22 mouse cellular contexts compared by ENCODE assay signal in genomic region chr2:122156051-122156700, GRCm38 (mm10). TPM values are rescaled to one million over a fixed set of nuclear protein-coding genes. Genes with fewer than 3 reads are reported as not detected.
DNase-seq lines count a peak whose midpoint lies in the region; ATAC-seq and TF ChIP-seq lines count a peak whose summit lies in the region.
"Had no signal": no experiment of that assay in that cellular context is flagged by ENCODE, and none has a peak within 500 bp of the region (broad histone marks: within the 10 kb centered on the region; RNA-seq: fewer than 3 reads in every experiment).

No protein-coding gene starts in this region.

- 45% methylated on average over 4 of the region's 4 CpGs for WGBS in liver, adult 2 months
- WGBS in liver, embryonic 11.5 days, result 79% methylated on average over 4 of the region's 4 CpGs
- 63% methylated on average over 4 of the region's 4 CpGs for WGBS in macrophage (ENCODE audit: missing documents)

- H3K27ac ChIP-seq in liver, adult 2 months (replicated peaks; ENCODE audit: insufficient read depth, low read depth, low read length), result peak overlapping the region; percentile 73
- no peak overlapping the region for H3K27ac ChIP-seq in liver, embryonic 11.5 days (ENCODE audit: low read depth, low read length)
- H3K27ac ChIP-seq in CH12.LX (ENCODE audit: insufficient read depth, low read depth) (0 out of 2 replicates have a peak overlapping the region, but pooled peaks have one; percentile 7), macrophage (peak overlapping the region; percentile 1; the same call in 1 of the 2 replicates)
- H3K27ac ChIP-seq: lung, embryonic 15.5 days; midbrain, embryonic 15.5 days; neural tube, embryonic 13.5 days had no signal

- no peaks in the 10 kb centered on the region for H3K9me3 ChIP-seq in liver, embryonic 11.5 days (ENCODE audit: control insufficient read depth, low read length)
- peaks cover 4% of the 10 kb centered on the region for H3K9me3 ChIP-seq in CH12.LX (replicated peaks; ENCODE audit: low read length)
- H3K9me3 ChIP-seq: lung, embryonic 15.5 days; midbrain, embryonic 15.5 days; neural tube, embryonic 13.5 days had no signal

- in situ Hi-C loops in CH12.LX (cut with MboI; ENCODE audit: low pct_ligation_motif_present, low pct_unique_long_range_greater_than_20kb, low sequenced_read_pairs), result loop anchor here (5.0 kb wide), 1 partner anchor 84 kb away; no protein-coding TSS in a partner anchor

- H3K9ac ChIP-seq in liver, adult 2 months (ENCODE audit: low read depth, low read length), result no peak overlapping the region
- H3K9ac ChIP-seq in liver, embryonic 11.5 days (ENCODE audit: low read depth, low read length), result no peak overlapping the region
- H3K9ac ChIP-seq in CH12.LX (ENCODE audit: insufficient read depth, low read depth), result no peak overlapping the region
- H3K9ac ChIP-seq: lung, embryonic 15.5 days; midbrain, embryonic 15.5 days; neural tube, embryonic 13.5 days had no signal

- 0 out of 2 replicates have a peak, but pooled peaks have one; percentile 7 for TF ChIP-seq EP300 in CH12.LX (IDR thresholded peaks at IDR 0.05; ENCODE audit: low read length)

- H3K36me3 ChIP-seq in liver, adult 2 months (ENCODE audit: control insufficient read depth, insufficient read depth, low read length), result peaks cover 31% of the 10 kb centered on the region
- 0 out of 2 replicates have a peak, but pooled peaks cover 3% of the 10 kb centered on the region for H3K36me3 ChIP-seq in liver, embryonic 11.5 days (ENCODE audit: control insufficient read depth, insufficient read depth, low read length)
- H3K36me3 ChIP-seq in CH12.LX (replicated peaks in 1 of 2; ENCODE audit: control insufficient read depth in 1 of 2, insufficient read depth in 1 of 2, low read length in 1 of 2) (peaks cover 40 to 58% of the 10 kb centered on the region in 2 experiments), macrophage (ENCODE audit: inconsistent target) (peaks cover 33% of the 10 kb centered on the region)
- H3K36me3 ChIP-seq: midbrain, embryonic 15.5 days; neural tube, embryonic 13.5 days had no signal

- no peak overlapping the region for H3K4me2 ChIP-seq in liver, embryonic 11.5 days
- H3K4me2 ChIP-seq in CH12.LX (ENCODE audit: insufficient read depth, low read depth, poor library complexity, severe bottlenecking), result no peak overlapping the region
- H3K4me2 ChIP-seq: lung, embryonic 15.5 days; midbrain, embryonic 15.5 days; neural tube, embryonic 13.5 days had no signal

- peaks cover 6% of the 10 kb centered on the region; the same call in 1 of the 2 replicates for H3K79me2 ChIP-seq in liver, adult 2 months (ENCODE audit: control insufficient read depth, insufficient read depth, low read length)
- H3K79me2 ChIP-seq in CH12.LX (replicated peaks; ENCODE audit: control insufficient read depth, extremely low read depth, insufficient read depth, poor library complexity, severe bottlenecking) (peaks cover 24% of the 10 kb centered on the region), macrophage (ENCODE audit: inconsistent target) (peaks cover 25% of the 10 kb centered on the region)

- TF ChIP-seq POLR2A in liver, adult 2 months (IDR thresholded peaks at IDR 0.05; ENCODE audit: extremely low read depth, insufficient read depth, low read length), result no peak
- TF ChIP-seq POLR2A in CH12.LX (IDR thresholded peaks at IDR 0.05; ENCODE audit: low read depth, low read length), result no peak; the same call in 1 of the 2 replicates

- dilution Hi-C loops in CH12.LX (cut with MboI; ENCODE audit: extremely low pct_ligation_motif_present, extremely low pct_unique_long_range_greater_than_20kb, low sequenced_read_pairs), result no loop called here

- no peaks in the 10 kb centered on the region for H3K27me3 ChIP-seq in liver, adult 2 months (ENCODE audit: control insufficient read depth, insufficient read depth, low read length)
- no peaks in the 10 kb centered on the region for H3K27me3 ChIP-seq in liver, embryonic 11.5 days (replicated peaks; ENCODE audit: control insufficient read depth, insufficient read depth, low read length)
- H3K27me3 ChIP-seq in CH12.LX (replicated peaks), result no peaks in the 10 kb centered on the region
- H3K27me3 ChIP-seq: lung, embryonic 15.5 days; midbrain, embryonic 15.5 days; neural tube, embryonic 13.5 days had no signal

- H3K4me3 ChIP-seq in liver, adult 2 months (ENCODE audit: insufficient read depth, low read depth, low read length), result no peak overlapping the region
- H3K4me3 ChIP-seq in liver, embryonic 11.5 days (ENCODE audit: low read depth, low read length), result no peak overlapping the region
- no peak overlapping the region for H3K4me3 ChIP-seq in CH12.LX (replicated peaks in 1 of 3; ENCODE audit: low read depth in 2 of 3, low read length in 2 of 3, poor library complexity in 1 of 3)
- H3K4me3 ChIP-seq in macrophage (ENCODE audit: inconsistent target), result no peak overlapping the region
- H3K4me3 ChIP-seq: lung, embryonic 15.5 days; midbrain, embryonic 15.5 days; neural tube, embryonic 13.5 days had no signal

- peak; percentile 94 for DNase-seq in liver, adult 2 months (ENCODE audit: extremely low read depth, low read depth, low spot score)
- DNase-seq in liver, embryonic 11.5 days (ENCODE audit: low spot score), result no peak
- DNase-seq in CH12.LX (ENCODE audit: extremely low read depth), result no peak
- no peak for DNase-seq in kidney, postnatal 4 days
- no peak for DNase-seq in cerebellum, adult 8-10 months
- no peak for DNase-seq in cerebellum, postnatal 25 days
- DNase-seq: adrenal gland, adult 2 months; gastrocnemius, postnatal 36 days; kidney, postnatal 36 days; retina, postnatal 1 day; thymus, adult 18-20 months had no signal

- no peak for ATAC-seq in liver, embryonic 11.5 days (replicated peaks; ENCODE audit: low FRiP score)
- peak; percentile 56 to 65; a peak in 2 of 4 replicates for ATAC-seq in hematopoietic stem cell, adult 5-6 weeks (replicated peaks in 1 of 2; ENCODE audit: insufficient read depth in 1 of 2, low FRiP score in 2 of 2, low TSS enrichment in 1 of 2, low read depth in 1 of 2, poor library complexity in 2 of 2, severe bottlenecking in 2 of 2)
- ATAC-seq: forebrain, embryonic 14.5 days; hindbrain, embryonic 16.5 days; midbrain, embryonic 15.5 days had no signal

- TF ChIP-seq CTCF in liver, adult 2 months (IDR thresholded peaks at IDR 0.05; ENCODE audit: low read depth, low read length), result no peak
- TF ChIP-seq CTCF in CH12.LX (conservative IDR thresholded peaks at IDR 0.05 in 1 of 2, IDR thresholded peaks at IDR 0.05 in 1 of 2; ENCODE audit: low read depth in 2 of 2, low read length in 2 of 2), result no peak

- H3K4me1 ChIP-seq in liver, adult 2 months (ENCODE audit: control insufficient read depth, insufficient read depth, low read length), result peaks cover 35% of the 10 kb centered on the region
- no peaks in the 10 kb centered on the region for H3K4me1 ChIP-seq in liver, embryonic 11.5 days (replicated peaks; ENCODE audit: control insufficient read depth, insufficient read depth, low read length)
- peaks cover 22 to 81% of the 10 kb centered on the region in 2 experiments for H3K4me1 ChIP-seq in CH12.LX (ENCODE audit: control insufficient read depth in 1 of 2, insufficient read depth in 2 of 2)
- H3K4me1 ChIP-seq: midbrain, embryonic 15.5 days; neural tube, embryonic 13.5 days had no signal

- no peak for TF ChIP-seq RAD21 in CH12.LX (IDR thresholded peaks at IDR 0.05; ENCODE audit: low read depth, low read length)

RNA-seq across cellular contexts. Expression of gene Trim69, which starts 4.3 kb away (rescaled TPM):
- total RNA-seq in liver, adult 2 months (2014; rRNA removed), result 0.09 and 0.13 TPM in 2 replicates
- polyA plus RNA-seq in liver, adult 2 months (2012; rRNA removed), result 0.07 TPM in 1 of 2 replicates, not detected in the other
- 0.17 TPM in 1 of 2 replicates, not detected in the other for polyA plus RNA-seq in liver, embryonic 11.5 days (2014; fragmentation: Nextera tagmentation; extraction: Ambion mirVana)
- total RNA-seq in CH12.LX (2012; rRNA removed) (0.08 and 0.13 TPM in 2 replicates), CH12.LX (2014; rRNA removed) (0.24 and 0.26 TPM in 2 replicates)
- polyA plus RNA-seq in CH12.LX (2012; ENCODE audit: insufficient read length, low read depth) (0.13 and 0.41 TPM in 2 replicates), macrophage (2018) (0.07 to 0.12 TPM in 2 of 3 replicates, not detected in the other)
- total RNA-seq in hematopoietic stem cell, adult 5-6 weeks (2017), result not detected in 2 replicates
- total RNA-seq in macrophage (2018; cell fraction: chromatin; rRNA removed), result 1 to 10 TPM in 3 of 26 experiments, under 1 TPM in 15, not detected in 8; 0.40 to 1.2 (median 0.59) TPM
- under 1 TPM in 10 of 26 experiments, not detected in 16; 0.07 to 0.18 (median 0.14) TPM for total RNA-seq in macrophage (2018; cell fraction: cytosol; rRNA removed)
- 1 to 10 TPM in 4 of 26 experiments, under 1 TPM in 14, not detected in 8; 0.23 to 3.9 (median 0.67) TPM for total RNA-seq in macrophage (2018; cell fraction: nucleus; rRNA removed)
- total RNA-seq: adrenal gland, adult 2 months; gastrocnemius, postnatal 36 days; left cerebral cortex, postnatal 10 days had no signal
- polyA plus RNA-seq: adrenal gland, adult 2 months; cortical plate, adult 2 months; forebrain, embryonic 14.5 days; heart, embryonic 16.5 days; lung, embryonic 15.5 days; midbrain, embryonic 15.5 days; neural tube, embryonic 13.5 days had no signal

RNA-seq across cellular contexts. Expression of gene B2m, which starts 8.7 kb away (rescaled TPM):
- 1,301 and 1,615 TPM in 2 replicates for total RNA-seq in liver, adult 2 months (2014; rRNA removed)
- polyA plus RNA-seq in liver, adult 2 months (2012; rRNA removed), result 2,279 and 2,555 TPM in 2 replicates
- 311 and 321 TPM in 2 replicates for polyA plus RNA-seq in liver, embryonic 11.5 days (2014; fragmentation: Nextera tagmentation; extraction: Ambion mirVana)
- total RNA-seq in CH12.LX (2012; rRNA removed) (1,479 and 1,509 TPM in 2 replicates), CH12.LX (2014; rRNA removed) (1,782 and 1,954 TPM in 2 replicates)
- polyA plus RNA-seq in CH12.LX (2012; ENCODE audit: insufficient read length, low read depth) (1,919 and 2,234 TPM in 2 replicates), macrophage (2018) (8,759 to 13,911 TPM (median 12,544 TPM) in 3 replicates)
- total RNA-seq in hematopoietic stem cell, adult 5-6 weeks (2017), result 3,422 and 3,507 TPM in 2 replicates
- 100 to 1,000 TPM; 129 to 428 (median 238) TPM for total RNA-seq in macrophage (2018; cell fraction: chromatin; rRNA removed)
- total RNA-seq in macrophage (2018; cell fraction: cytosol; rRNA removed), result over 10,000 TPM in 11 of 26 experiments, 1,000 to 10,000 TPM in 15; 6,005 to 14,077 (median 8,481) TPM
- 1,000 to 10,000 TPM in 24 of 26 experiments, 100 to 1,000 TPM in 2; 695 to 5,289 (median 2,340) TPM for total RNA-seq in macrophage (2018; cell fraction: nucleus; rRNA removed)

RNA-seq across cellular contexts. Expression of gene Patl2, which starts 29.8 kb away (rescaled TPM):
- total RNA-seq in liver, adult 2 months (2014; rRNA removed), result 0.09 TPM in 1 of 2 replicates, not detected in the other
- not detected in 2 replicates for polyA plus RNA-seq in liver, adult 2 months (2012; rRNA removed)
- polyA plus RNA-seq in liver, embryonic 11.5 days (2014; fragmentation: Nextera tagmentation; extraction: Ambion mirVana), result 0.15 TPM in 1 of 2 replicates, not detected in the other
- not detected in 2 replicates for total RNA-seq in CH12.LX (2012; rRNA removed)
- total RNA-seq in CH12.LX (2014; rRNA removed), result not detected in 2 replicates
- not detected in 2 replicates for polyA plus RNA-seq in CH12.LX (2012; ENCODE audit: insufficient read length, low read depth)
- total RNA-seq in hematopoietic stem cell, adult 5-6 weeks (2017), result 0.44 TPM in 1 of 2 replicates, not detected in the other
- under 1 TPM in 18 of 26 experiments, not detected in 8; 0.28 to 0.65 (median 0.45) TPM for total RNA-seq in macrophage (2018; cell fraction: chromatin; rRNA removed)
- 1 to 10 TPM in 1 of 26 experiments, under 1 TPM in 25; 0.30 to 1.0 (median 0.58) TPM for total RNA-seq in macrophage (2018; cell fraction: cytosol; rRNA removed)
- 1 to 10 TPM in 6 of 26 experiments, under 1 TPM in 18, not detected in 2; 0.17 to 1.6 (median 0.72) TPM for total RNA-seq in macrophage (2018; cell fraction: nucleus; rRNA removed)
- 0.40 to 0.81 TPM in 2 of 3 replicates, not detected in the other for polyA plus RNA-seq in macrophage (2018)
- total RNA-seq: adrenal gland, adult 2 months; gastrocnemius, postnatal 36 days had no signal
- polyA plus RNA-seq: adrenal gland, adult 2 months; C2C12; forebrain, embryonic 14.5 days; lung, embryonic 15.5 days; midbrain, embryonic 15.5 days; neural tube, embryonic 13.5 days had no signal

RNA-seq across cellular contexts. Expression of gene Terb2, which starts 29.9 kb away (rescaled TPM):
- total RNA-seq in liver, adult 2 months (2014; rRNA removed), result not detected in 2 replicates
- polyA plus RNA-seq in liver, adult 2 months (2012; rRNA removed), result not detected in 2 replicates
- polyA plus RNA-seq in liver, embryonic 11.5 days (2014; fragmentation: Nextera tagmentation; extraction: Ambion mirVana), result not detected in 2 replicates
- total RNA-seq in CH12.LX (2012; rRNA removed) (not detected in 2 replicates), CH12.LX (2014; rRNA removed) (not detected in 2 replicates)
- polyA plus RNA-seq in CH12.LX (2012; ENCODE audit: insufficient read length, low read depth) (not detected in 2 replicates), macrophage (2018) (not detected in 3 replicates)
- not detected in 2 replicates for total RNA-seq in hematopoietic stem cell, adult 5-6 weeks (2017)
- total RNA-seq in macrophage (2018; cell fraction: chromatin; rRNA removed), result not detected
- not detected for total RNA-seq in macrophage (2018; cell fraction: cytosol; rRNA removed)
- not detected for total RNA-seq in macrophage (2018; cell fraction: nucleus; rRNA removed)
- total RNA-seq: adrenal gland, adult 2 months; gastrocnemius, postnatal 36 days; left cerebral cortex, postnatal 10 days had no signal
- polyA plus RNA-seq: adrenal gland, adult 2 months; C2C12; cortical plate, adult 2 months; forebrain, embryonic 14.5 days; heart, embryonic 16.5 days; hindbrain, embryonic 16.5 days; lung, embryonic 15.5 days; midbrain, embryonic 15.5 days; neural tube, embryonic 13.5 days had no signal

RNA-seq across cellular contexts. Expression of gene Spg11, which starts 38.0 kb away (rescaled TPM):
- total RNA-seq in liver, adult 2 months (2014; rRNA removed), result 9.3 and 10.5 TPM in 2 replicates
- 4.0 and 4.3 TPM in 2 replicates for polyA plus RNA-seq in liver, adult 2 months (2012; rRNA removed)
- 9.3 and 9.8 TPM in 2 replicates for polyA plus RNA-seq in liver, embryonic 11.5 days (2014; fragmentation: Nextera tagmentation; extraction: Ambion mirVana)
- total RNA-seq in CH12.LX (2012; rRNA removed) (9.7 and 11.4 TPM in 2 replicates), CH12.LX (2014; rRNA removed) (6.0 and 7.5 TPM in 2 replicates)
- polyA plus RNA-seq in CH12.LX (2012; ENCODE audit: insufficient read length, low read depth) (9.6 and 10.7 TPM in 2 replicates), macrophage (2018) (19.6 to 24.9 TPM (median 23.6 TPM) in 3 replicates)
- 13.6 and 16.4 TPM in 2 replicates for total RNA-seq in hematopoietic stem cell, adult 5-6 weeks (2017)
- 100 to 1,000 TPM in 15 of 26 experiments, 10 to 100 TPM in 11; 29.8 to 172 (median 109) TPM for total RNA-seq in macrophage (2018; cell fraction: chromatin; rRNA removed)
- 10 to 100 TPM; 22.1 to 40.1 (median 33.4) TPM for total RNA-seq in macrophage (2018; cell fraction: cytosol; rRNA removed)
- total RNA-seq in macrophage (2018; cell fraction: nucleus; rRNA removed), result 10 to 100 TPM; 34.1 to 97.6 (median 68.8) TPM
